Mouse (Mus musculus) Patski (cell line): Measurements from ENCODE around the gene Snrnp40. TPM values are rescaled to one million over a fixed set of nuclear protein-coding genes. Genes with fewer than 3 reads are reported as not detected.

Source experiments
- ATAC-seq: fragments of 100-300 bp; one replicate; pipeline ENCODE4 v1.8.0; 2021
- CTCF ChIA-PET: fragments of 350-600 bp; sonication (Branson Sonifier 250); formaldehyde crosslinking; loops from one replicate; lab custom pipeline; 2022; ENCODE audit warnings: inconsistent platforms; lab: Charles Lee
- POLR2A ChIA-PET: fragments of 350-600 bp; sonication (Branson Sonifier 250); formaldehyde crosslinking; loops from one replicate; lab custom pipeline; 2022; ENCODE audit warnings: antibody characterized with exemption, inconsistent platforms; lab: Charles Lee
- DNase-seq: peaks from one replicate; pipeline ENCODE4 v3.0.0-alpha.2; 2011; ENCODE audit warnings: low read depth, low spot score
- H3K27me3 ChIP-seq: fragments of 371-371 bp; one replicate; pipeline ENCODE4 v1.5.1; 2021
- CTCF ChIP-seq: fragments of 100-300 bp; IDR thresholded peaks from one replicate; pipeline ENCODE4 v1.5.1; 2021
- in situ Hi-C: fragments of 300-500 bp; cut with MboI; formaldehyde crosslinking; loops from 3 replicates; pipeline ENCODE4 v1.11.1; 2018; ENCODE audit warnings: low pct_unique_long_range_greater_than_20kb, mixed read lengths
- polyA plus RNA-seq: library from polyadenylated mRNA; unstranded; gene quantifications from one replicate; pipeline ENCODE4 v1.2.3, GENCODE M21; 2021

The Snrnp40 gene
- polyA plus RNA-seq, 1 experiment from 2014 or later = 26.6 TPM

- POLR2A ChIA-PET = no interaction called here
- TF ChIP-seq CTCF = no peak
- CTCF ChIA-PET = no interaction called here
- ATAC-seq (no peak), DNase-seq (no peak)
- in situ Hi-C loops = no loop called here
- H3K27me3 ChIP-seq = no peaks in the 10 kb centered on the region
Observed at GRCm38 (mm10) chr4:130323607-130324006, 36.3 kb upstream of the Snrnp40 start.

GRCm38 (mm10) chr4:130325446-130325845 is 34.5 kb upstream of the Snrnp40 start:
- DNase-seq (no peak), ATAC-seq (no peak)
- ChIA-PET CTCF (interaction anchor here (1.5 kb wide), 1 partner anchor 208 kb away, joined by 4 read pairs; no protein-coding TSS in a partner anchor), POLR2A (no interaction called here)
- in situ Hi-C loops = no loop called here
- no peak for TF ChIP-seq CTCF
- no peaks in the 10 kb centered on the region for H3K27me3 ChIP-seq

DNA sequence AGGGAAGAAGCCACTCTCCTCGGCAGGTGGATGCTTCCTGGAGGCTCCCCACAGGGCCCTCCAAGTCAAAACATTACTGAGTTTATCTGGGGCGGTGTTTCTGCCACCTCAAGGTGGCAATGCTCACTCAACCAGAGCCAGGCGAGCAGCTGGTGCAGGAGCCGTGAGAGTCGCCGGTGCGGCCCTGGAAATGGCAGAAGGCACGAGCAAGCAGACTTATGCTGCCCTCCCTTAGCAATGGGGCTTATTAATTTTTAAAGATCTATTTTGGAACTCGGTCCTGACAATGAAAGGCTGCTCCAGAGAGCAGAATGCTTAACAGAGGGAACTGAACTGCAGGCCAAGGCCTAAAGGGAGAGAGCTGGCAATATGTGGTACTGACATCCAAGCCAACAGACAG is 32.6 kb upstream of the Snrnp40 start:
- in situ Hi-C loops = no loop called here
- H3K27me3 ChIP-seq = no peaks in the 10 kb centered on the region
- CTCF ChIA-PET = no interaction called here
- no peak for TF ChIP-seq CTCF
- ATAC-seq (no peak), DNase-seq (no peak)
- POLR2A ChIA-PET = no interaction called here

DNA sequence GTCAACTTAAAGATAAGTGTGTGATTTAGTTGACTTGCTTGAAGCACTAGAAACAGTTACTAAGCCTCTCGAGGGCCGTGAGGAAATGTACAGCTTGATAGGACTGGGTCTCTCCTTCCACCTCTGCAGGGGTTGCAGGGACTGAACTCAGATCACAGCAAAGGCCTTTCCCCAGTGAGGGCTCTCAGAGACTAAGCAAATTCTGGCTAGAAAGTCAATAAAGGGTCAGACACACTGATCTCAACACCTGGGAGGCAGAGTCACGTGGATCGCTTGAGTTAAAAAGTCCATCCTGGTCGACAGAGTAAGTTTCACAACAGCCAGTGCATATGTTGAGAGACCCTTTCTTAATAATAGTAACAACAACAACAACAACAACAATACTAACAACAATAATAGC is 24.1 kb upstream of the Snrnp40 start:
- TF ChIP-seq CTCF = no peak
- POLR2A ChIA-PET = no interaction called here
- H3K27me3 ChIP-seq = no peaks in the 10 kb centered on the region
- ATAC-seq (no peak), DNase-seq (no peak)
- in situ Hi-C loops = no loop called here
- CTCF ChIA-PET = interaction anchor here (1.1 kb wide), 1 partner anchor 14 kb away, joined by 3 read pairs; no protein-coding TSS in a partner anchor

DNA sequence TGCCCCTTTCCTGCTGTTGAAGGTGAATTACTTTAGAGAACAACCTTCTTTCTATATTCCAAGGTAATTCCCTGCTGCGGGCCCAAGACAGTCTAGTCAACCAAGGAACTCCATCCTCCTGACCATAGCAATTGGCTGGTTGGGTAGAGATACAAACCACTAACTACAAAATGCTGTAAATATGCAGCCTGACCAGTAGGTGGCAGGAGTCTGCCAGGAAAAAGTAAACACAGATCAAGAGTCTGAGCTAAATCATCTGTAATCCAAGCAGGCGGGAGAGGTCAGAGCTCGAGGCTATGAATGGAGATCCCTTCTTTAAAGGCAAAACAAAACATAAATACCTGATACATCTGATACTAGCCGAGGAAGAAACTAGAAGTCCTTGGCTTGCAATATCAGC is 18.2 kb upstream of the Snrnp40 start:
- CTCF ChIA-PET = interaction anchor here (0.7 to 2.7 kb wide), 8 partner anchors 9 to 194 kb away, joined by 3 to 10 read pairs (median 4); partner anchors contain the start of genes Snrnp40 and Zcchc17
- in situ Hi-C loops = no loop called here
- TF ChIP-seq CTCF = peak; percentile 56
- ATAC-seq (no peak), DNase-seq (no peak)
- POLR2A ChIA-PET = interaction anchor here (1.3 kb wide), 1 partner anchor 192 kb away, joined by 4 read pairs; no protein-coding TSS in a partner anchor
- no peaks in the 10 kb centered on the region for H3K27me3 ChIP-seq

DNA sequence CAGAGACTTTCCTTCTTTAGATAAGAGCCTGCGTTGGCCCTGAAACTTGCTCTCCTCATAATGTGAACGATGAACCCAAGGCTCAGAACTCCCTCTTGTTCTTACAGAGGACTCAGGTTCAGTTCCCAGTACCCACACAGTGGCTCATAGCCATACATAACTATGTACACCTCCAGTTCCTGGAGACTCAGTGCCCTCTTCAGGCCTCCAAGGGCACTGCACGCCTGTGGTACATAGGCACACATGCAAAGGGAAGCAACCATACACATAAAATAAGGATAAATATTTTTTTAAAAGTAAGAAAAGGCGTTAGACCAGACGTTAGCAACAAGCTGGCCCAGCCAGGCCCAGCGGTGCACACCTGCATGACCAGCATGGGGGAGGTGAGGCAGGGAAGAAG is 10.3 kb upstream of the Snrnp40 start:
- CTCF ChIA-PET = interaction anchor here (1.0 to 1.6 kb wide), 4 partner anchors 15 to 184 kb away, joined by 3 read pairs; no protein-coding TSS in a partner anchor
- DNase-seq (no peak), ATAC-seq (no peak)
- H3K27me3 ChIP-seq = no peaks in the 10 kb centered on the region
- peak; percentile 46 for TF ChIP-seq CTCF
- in situ Hi-C loops = no loop called here
- POLR2A ChIA-PET = interaction anchor here (0.6 kb wide), 1 partner anchor 317 kb away, joined by 5 read pairs; no protein-coding TSS in a partner anchor

GRCm38 (mm10) chr4:130350690-130351422 is 9.1 kb upstream of the Snrnp40 start:
- in situ Hi-C loops = no loop called here
- no peak for TF ChIP-seq CTCF
- no peaks in the 10 kb centered on the region for H3K27me3 ChIP-seq
- DNase-seq = no peak
- ChIA-PET CTCF (interaction anchor here (1.5 to 1.9 kb wide), 2 partner anchors 9 to 10 kb away, joined by 5 to 6 read pairs; partner anchors contain the start of gene Snrnp40), POLR2A (no interaction called here)
- ATAC-seq = no peak

GRCm38 (mm10) chr4:130352588-130352987 is 7.3 kb upstream of the Snrnp40 start:
- CTCF ChIA-PET = interaction anchor here (1.3 kb wide), 1 partner anchor 9 kb away, joined by 4 read pairs; no protein-coding TSS in a partner anchor
- POLR2A ChIA-PET = interaction anchor here (0.5 kb wide), 1 partner anchor 79 kb away, joined by 3 read pairs; no protein-coding TSS in a partner anchor
- no peak for ATAC-seq
- TF ChIP-seq CTCF = no peak
- in situ Hi-C loops = no loop called here
- H3K27me3 ChIP-seq = no peaks in the 10 kb centered on the region
- no peak for DNase-seq

GRCm38 (mm10) chr4:130357946-130358345 is 2.0 kb upstream of the Snrnp40 start:
- H3K27me3 ChIP-seq = no peaks in the 10 kb centered on the region
- no peak for TF ChIP-seq CTCF
- DNase-seq (no peak), ATAC-seq (no peak)
- CTCF ChIA-PET = no interaction called here
- in situ Hi-C loops = no loop called here
- POLR2A ChIA-PET = no interaction called here

DNA sequence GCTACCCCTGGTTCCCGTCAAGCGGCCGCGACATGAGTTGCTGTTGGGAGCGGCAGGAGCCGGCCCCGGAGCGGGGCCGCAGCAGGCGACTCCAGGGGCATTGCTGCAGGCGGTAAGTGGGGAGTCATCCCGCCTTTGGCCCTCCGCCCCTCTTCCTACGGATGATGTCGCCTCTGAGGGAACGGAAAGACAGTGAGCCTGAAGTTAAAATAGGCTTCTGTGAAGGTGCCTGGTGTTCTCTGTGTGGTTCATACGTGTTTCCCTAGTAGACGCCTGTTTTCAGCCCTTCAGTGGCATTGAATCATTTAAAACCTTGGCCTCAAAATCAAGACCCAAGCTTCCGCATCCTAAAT is 282 bp downstream of the Snrnp40 start:
- in situ Hi-C loops = no loop called here
- CTCF ChIA-PET = interaction anchor here (0.9 to 1.5 kb wide), 4 partner anchors 9 to 214 kb away, joined by 3 to 5 read pairs (median 4); no protein-coding TSS in a partner anchor

DNA sequence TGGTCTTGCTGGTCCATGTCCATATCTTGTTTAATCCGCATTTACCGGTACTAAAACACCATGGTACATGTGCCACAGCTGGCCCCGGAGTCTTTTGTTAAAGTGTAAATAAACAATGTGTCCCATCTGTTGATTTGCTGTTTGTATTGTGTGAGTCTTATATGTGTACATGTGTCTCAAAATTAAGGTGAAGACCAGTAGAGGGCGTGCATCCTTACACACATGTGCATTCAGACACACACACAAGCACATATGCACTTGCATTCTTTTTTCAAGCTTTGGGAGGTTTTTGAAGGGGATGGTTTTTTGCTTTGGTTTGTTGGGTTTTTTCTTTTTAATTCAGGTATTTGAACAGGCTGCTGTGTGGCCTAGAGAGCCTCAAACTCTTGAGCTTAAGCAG is 16.7 kb downstream of the Snrnp40 start:
- in situ Hi-C loops = no loop called here
- DNase-seq (no peak), ATAC-seq (no peak)
- ChIA-PET CTCF (interaction anchor here (1.0 to 1.2 kb wide), 5 partner anchors 11 to 179 kb away, joined by 3 to 4 read pairs (median 3); partner anchors contain the start of genes Snrnp40 and Zcchc17), POLR2A (no interaction called here)
- H3K27me3 ChIP-seq = no peaks in the 10 kb centered on the region
- TF ChIP-seq CTCF = peak; percentile 43

More for the DNA sequence above, 282 bp downstream of the Snrnp40 start:
- TF ChIP-seq CTCF = no peak
- POLR2A ChIA-PET = no interaction called here
- ATAC-seq (peak; percentile 36), DNase-seq (no peak)
- H3K27me3 ChIP-seq = no peaks in the 10 kb centered on the region
